Mouse (Mus musculus) spleen, adult 2 months (tissue): ENCODE data around the gene Glcci1. TPM values are rescaled to one million over a fixed set of nuclear protein-coding genes. Genes with fewer than 3 reads are reported as not detected.

Experiments
- DNase-seq, 2 experiments: peaks; one replicate each; pipeline versions ENCODE4 v3.0.0 to v3.0.0-alpha.2; 2012 to 2021; ENCODE audit warnings: low spot score in 2 of 2, low read depth in 1 of 2
- H3K27ac ChIP-seq: fragments of 200-500 bp; 2 replicates; pipeline ENCODE4 v1.5.1; 2012; ENCODE audit warnings: low read length, inconsistent platforms; ENCODE audit not compliant: insufficient read depth
- H3K27me3 ChIP-seq: fragments of 200-500 bp; 2 replicates; pipeline ENCODE4 v1.6.1; 2012; ENCODE audit warnings: mild to moderate bottlenecking, moderate library complexity, low read length, inconsistent platforms; ENCODE audit not compliant: control insufficient read depth, insufficient read depth
- H3K36me3 ChIP-seq: fragments of 200-500 bp; 2 replicates; pipeline ENCODE4 v1.6.1; 2012; ENCODE audit warnings: mild to moderate bottlenecking, low read length, inconsistent platforms; ENCODE audit not compliant: control insufficient read depth, insufficient read depth
- H3K4me1 ChIP-seq: fragments of 200-500 bp; 2 replicates; pipeline ENCODE4 v1.6.1; 2011; ENCODE audit warnings: inconsistent platforms; ENCODE audit not compliant: control insufficient read depth, insufficient read depth, insufficient read length
- H3K4me3 ChIP-seq: fragments of 200-500 bp; 2 replicates; pipeline ENCODE4 v1.5.1; 2011; ENCODE audit warnings: mild to moderate bottlenecking, inconsistent platforms; ENCODE audit not compliant: insufficient read depth, insufficient read length; ENCODE audit errors: extremely low read depth
- CTCF ChIP-seq: fragments of 200-500 bp; IDR thresholded peaks from 2 replicates; pipeline ENCODE4 v1.5.1; 2011; ENCODE audit warnings: mild to moderate bottlenecking, inconsistent platforms; ENCODE audit not compliant: insufficient read depth, insufficient read length, insufficient replicate concordance; ENCODE audit errors: extremely low read depth
- WGBS: fragments of 180-500 bp; shearing (Covaris S2); methylation state at CpG from one replicate; pipeline ENCODE4 v1.1.7; 2018; 5-methylcytosine and 5-hydroxymethylcytosine counted together
- polyA plus RNA-seq: library from polyadenylated mRNA; depleted of rRNA; stranded (reverse); fragments of >200 nt; gene quantifications from 2 replicates; pipeline ENCODE4 v1.2.3, GENCODE M21; 2012

The Glcci1 gene
- polyA plus RNA-seq, 1 experiment = 11.2 TPM

DNA sequence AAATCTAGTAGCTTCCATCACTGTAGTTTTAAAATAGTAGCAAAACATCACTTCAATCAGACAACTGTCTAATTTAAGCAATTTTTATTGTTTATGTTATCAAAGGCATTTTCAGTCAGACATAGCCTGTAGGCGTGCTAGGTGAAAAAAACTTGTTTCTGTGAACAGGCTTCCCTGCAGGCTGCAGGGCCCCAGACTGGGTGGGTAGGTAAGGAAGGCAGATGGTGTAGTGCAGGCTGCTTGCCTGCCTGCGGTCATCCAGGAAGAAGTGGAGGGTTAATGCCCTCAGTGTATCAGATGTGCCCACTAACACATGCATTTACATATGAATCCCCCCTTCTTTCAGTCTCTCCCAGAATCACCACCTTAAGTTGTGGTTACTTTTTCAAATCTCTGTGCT lies 136.3 kb downstream of the Glcci1 start:
- H3K4me1 ChIP-seq = peaks cover 12% of the 10 kb centered on the region; the same call in 1 of the 2 replicates
- H3K27me3 ChIP-seq = no peaks in the 10 kb centered on the region
- no peak for TF ChIP-seq CTCF
- WGBS = 77% methylated on average over 2 of the region's 2 CpGs
- no peak overlapping the region for H3K27ac ChIP-seq
- H3K4me3 ChIP-seq = no peak overlapping the region
- H3K36me3 ChIP-seq = no peaks in the 10 kb centered on the region
- no peak for DNase-seq
